Mouse (Mus musculus) lung, postnatal 10 days (tissue): ENCODE measurements around the gene Klhl41.

Experiments
- DNase-seq: peaks from one replicate; pipeline ENCODE4 v3.0.0; 2021

Klhl41 gene

DNA sequence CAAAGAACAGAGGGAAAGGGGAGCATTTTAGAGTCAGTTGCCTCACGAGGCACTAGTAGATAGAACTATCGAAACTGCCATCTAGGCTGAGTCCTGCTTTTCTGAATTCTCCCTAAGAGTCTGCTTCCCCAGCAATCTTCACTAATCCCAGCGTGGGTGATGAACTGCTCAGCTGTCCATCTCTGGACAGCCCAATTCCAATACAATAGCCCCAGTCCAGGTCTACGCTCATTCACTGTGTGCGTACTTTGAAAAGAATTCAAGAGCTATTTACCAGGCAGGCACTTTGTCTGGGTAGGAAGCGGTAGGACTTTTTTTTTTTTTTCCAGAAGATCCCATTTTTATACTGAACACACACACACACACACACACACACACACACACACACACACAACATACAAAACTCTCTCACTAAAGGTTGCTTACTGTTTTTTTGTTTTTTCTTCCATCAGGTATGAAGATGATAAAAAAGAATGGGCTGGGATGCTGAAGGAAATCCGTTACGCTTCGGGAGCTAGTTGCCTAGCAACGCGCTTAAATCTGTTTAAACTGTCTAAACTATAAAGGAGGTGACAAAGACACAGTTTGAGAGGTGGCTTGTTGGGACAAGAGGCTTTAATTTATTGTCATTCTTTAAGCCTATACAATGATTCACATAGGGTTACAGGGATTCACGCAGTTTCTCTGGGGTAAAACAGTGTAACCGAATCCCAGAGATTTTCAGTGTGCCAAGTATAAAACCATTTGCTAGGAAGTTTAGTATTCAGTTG is 13.3 kb downstream of the Klhl41 start:
- DNase-seq, result no peak

- no peak for DNase-seq
Measured at GRCm38 (mm10) chr2:69684488-69684887, 14.6 kb downstream of the Klhl41 start.

GRCm38 (mm10) chr2:69690214-69690613 is 20.3 kb downstream of the Klhl41 start:
- no peak for DNase-seq

DNA sequence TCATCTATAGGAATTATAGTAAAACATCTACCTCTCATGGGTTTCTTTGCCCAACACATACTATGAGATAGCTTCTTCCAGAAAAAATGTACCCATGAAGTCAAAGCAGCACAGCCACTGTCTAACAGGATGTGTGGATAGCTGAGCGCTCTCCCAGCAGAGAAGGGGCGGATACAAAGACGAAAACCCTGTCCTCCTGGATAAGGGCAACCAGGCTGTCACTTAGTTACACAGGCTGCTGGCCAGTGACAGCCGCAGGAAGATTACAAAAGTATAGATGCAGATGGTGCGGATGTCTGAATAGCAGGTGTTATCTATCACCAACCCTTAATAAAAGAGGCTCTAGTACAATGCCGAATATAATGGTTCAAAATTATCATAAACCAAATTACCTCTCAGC is 20.9 kb downstream of the Klhl41 start:
- peak; percentile 14 for DNase-seq

GRCm38 (mm10) chr2:69693501-69693900 is 23.6 kb downstream of the Klhl41 start:
- no peak for DNase-seq

DNA sequence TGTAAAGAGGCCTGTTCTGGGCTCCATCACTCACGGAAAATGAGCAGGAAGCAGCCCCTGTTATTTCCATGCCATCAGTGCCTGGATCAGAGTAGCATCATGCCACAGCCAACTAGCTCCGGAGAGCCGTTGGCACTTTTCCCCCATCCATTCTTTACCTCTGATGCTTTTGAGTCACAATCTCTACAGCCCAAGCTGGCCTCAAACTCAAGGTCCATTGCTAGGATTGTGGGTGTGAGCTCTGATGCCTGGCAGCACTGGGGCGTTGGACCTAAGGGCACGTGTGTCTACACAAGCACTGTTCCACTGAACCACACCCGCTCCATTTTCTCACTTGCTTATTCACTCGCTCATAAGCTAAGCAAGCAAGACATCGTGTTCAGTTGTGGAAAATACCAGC is 30.5 kb downstream of the Klhl41 start:
- DNase-seq, result no peak

- DNase-seq, result no peak
Measured at GRCm38 (mm10) chr2:69712171-69712570, 42.3 kb downstream of the Klhl41 start.

GRCm38 (mm10) chr2:69712981-69713625 is 43.2 kb downstream of the Klhl41 start, which contains the start of gene Fastkd1:
Fastkd1 (minus strand) TSS chr2:69713516.
- DNase-seq, result peak; percentile 92

DNA sequence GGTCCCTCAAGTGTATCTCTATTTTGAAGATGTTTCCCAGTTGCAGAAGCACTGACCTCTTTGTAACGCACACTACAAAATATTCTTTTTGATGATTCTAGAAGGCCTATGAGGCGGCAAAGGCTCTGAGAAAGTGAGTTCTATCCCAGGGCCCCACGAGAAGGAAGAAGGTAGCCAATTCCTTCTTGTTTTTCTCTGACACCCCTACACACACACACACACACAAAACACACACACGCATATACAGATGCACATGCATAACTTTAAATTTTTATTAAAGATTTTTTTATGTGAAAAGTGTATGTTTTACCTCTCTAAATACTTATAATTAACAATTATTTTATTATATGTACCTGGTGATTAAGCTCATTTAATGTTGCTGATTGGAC is 43.7 kb downstream of the Klhl41 start:
- no peak for DNase-seq

DNA sequence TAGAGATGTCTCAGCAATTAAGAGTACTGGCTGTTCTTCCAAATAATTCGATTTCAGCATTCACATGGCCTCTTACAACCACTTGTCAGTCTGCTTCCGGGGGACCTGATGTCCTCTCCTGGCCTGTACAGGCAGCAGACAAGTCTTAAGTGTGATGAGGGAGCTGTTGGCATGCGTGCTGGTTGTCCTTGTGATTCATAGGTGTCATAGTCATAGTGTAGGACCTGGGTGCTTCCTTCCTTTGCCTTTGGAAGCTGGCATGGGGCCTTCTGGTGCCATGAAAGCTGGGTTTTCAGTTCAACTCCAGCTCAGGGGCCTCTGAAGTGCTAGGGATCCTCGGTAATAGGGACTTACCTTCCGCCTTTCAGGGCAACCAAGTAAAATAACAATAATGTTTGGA is 44.2 kb downstream of the Klhl41 start:
- no peak for DNase-seq

DNA sequence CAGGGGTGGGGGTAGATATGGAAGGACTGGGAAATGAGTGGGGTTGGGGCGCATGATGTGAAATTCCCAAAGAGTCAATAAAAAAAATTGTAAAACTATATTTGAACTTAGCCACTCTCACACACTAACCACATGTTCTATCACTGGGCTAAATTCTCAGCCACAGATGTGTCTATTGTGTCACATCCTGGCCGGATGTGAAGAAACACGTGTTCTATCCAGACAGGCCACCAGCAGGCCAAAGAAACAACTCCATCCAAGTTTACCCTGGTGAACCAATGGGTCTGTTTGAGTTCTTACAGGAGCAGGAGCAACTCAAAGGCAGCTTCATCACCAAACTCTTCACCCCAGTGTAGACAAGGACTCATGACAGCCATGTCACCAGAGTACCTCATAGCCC is 46.6 kb downstream of the Klhl41 start:
- DNase-seq, result no peak

- DNase-seq, result no peak
Measured at GRCm38 (mm10) chr2:69719121-69719520, 49.2 kb downstream of the Klhl41 start.

- no peak for DNase-seq
Measured at GRCm38 (mm10) chr2:69722273-69722649, 52.3 kb downstream of the Klhl41 start, which contains the start of gene Ppig. Ppig (plus strand) TSS chr2:69722545.

GRCm38 (mm10) chr2:69722650-69723518 is 53.0 kb downstream of the Klhl41 start:
- peak; percentile 94 for DNase-seq

DNA sequence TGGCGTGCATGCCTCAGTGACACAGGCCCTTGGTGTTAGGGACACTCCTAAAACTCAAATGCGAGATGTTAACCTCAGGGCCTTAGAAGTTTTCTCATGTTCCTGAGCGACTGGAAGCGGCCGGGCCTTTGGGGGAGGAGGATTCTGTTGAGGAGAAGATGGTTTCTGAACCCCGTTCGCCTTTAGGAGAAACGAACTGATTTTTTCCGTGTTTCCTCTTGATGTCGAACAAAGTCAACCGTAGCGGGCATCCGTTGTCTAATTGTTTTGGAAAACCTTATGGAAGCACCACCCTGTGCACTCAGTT is 53.6 kb downstream of the Klhl41 start:
- DNase-seq, result no peak
